Mouse (Mus musculus): ENCODE measurements at regions not wholly inside any gene's neighbourhood (a gene's known extent, or its start where the extent isn't known, plus 50 kb on each side); places are given as distances from the start of the nearest gene placed in this dataset.
"Not testable (repeated sequence)": the region's sequence is repeated elsewhere in the genome, so short reads cannot be mapped to it uniquely, and the experiment has no call there.

GRCm38 (mm10) chr2:53276435-53276834 lies 84.9 kb downstream of the Arl6ip6 start:
- no peak for DNase-seq (ENCODE audit: low spot score)
- 57% methylated on average over 1 of the region's 1 CpGs for WGBS
- no peak overlapping the region for H3K4me3 ChIP-seq
- no peak overlapping the region for H3K27ac ChIP-seq (replicated peaks)
- no peaks in the 10 kb centered on the region for H3K27me3 ChIP-seq (replicated peaks; ENCODE audit: low read depth, poor library complexity, severe bottlenecking)
- no peaks in the 10 kb centered on the region for H3K36me3 ChIP-seq (replicated peaks)
- no peaks in the 10 kb centered on the region for H3K9me3 ChIP-seq
- no peaks in the 10 kb centered on the region for H3K4me1 ChIP-seq

- no peaks in the 10 kb centered on the region for H3K36me3 ChIP-seq (replicated peaks)
- no peak overlapping the region for H3K4me3 ChIP-seq
- H3K4me1 ChIP-seq = no peaks in the 10 kb centered on the region
- DNase-seq (ENCODE audit: low spot score) = no peak
- H3K9me3 ChIP-seq = no peaks in the 10 kb centered on the region
- no peak overlapping the region for H3K27ac ChIP-seq (replicated peaks)
- no peaks in the 10 kb centered on the region for H3K27me3 ChIP-seq (replicated peaks; ENCODE audit: low read depth, poor library complexity, severe bottlenecking)
- 88% methylated on average over 2 of the region's 2 CpGs for WGBS
These were observed 110.3 kb downstream of the Arl6ip6 start for GRCm38 (mm10) chr2:53301712-53302423.

GRCm38 (mm10) chr2:53330680-53331079 lies 139.2 kb downstream of the Arl6ip6 start:
- WGBS = 37% methylated on average over 6 of the region's 6 CpGs

GRCm38 (mm10) chr2:53359026-53359425 lies 167.5 kb downstream of the Arl6ip6 start:
- no peaks in the 10 kb centered on the region for H3K9me3 ChIP-seq
- 77% methylated on average over 2 of the region's 2 CpGs for WGBS
- no peak overlapping the region for H3K4me3 ChIP-seq
- no peaks in the 10 kb centered on the region for H3K27me3 ChIP-seq (replicated peaks; ENCODE audit: low read depth, poor library complexity, severe bottlenecking)
- no peak overlapping the region for H3K27ac ChIP-seq (replicated peaks)
- H3K36me3 ChIP-seq (replicated peaks) = no peaks in the 10 kb centered on the region
- H3K4me1 ChIP-seq = no peaks in the 10 kb centered on the region
- DNase-seq (ENCODE audit: low spot score) = no peak

More at GRCm38 (mm10) chr2:53330680-53331079, 139.2 kb downstream of the Arl6ip6 start:
- Histone ChIP-seq H3K27me3 (replicated peaks; ENCODE audit: low read depth, poor library complexity, severe bottlenecking) (no peaks in the 10 kb centered on the region), H3K4me1 (no peaks in the 10 kb centered on the region), H3K36me3 (replicated peaks) (no peaks in the 10 kb centered on the region), H3K27ac (replicated peaks) (no peak overlapping the region), H3K9me3 (no peaks in the 10 kb centered on the region), H3K4me3 (no peak overlapping the region)
- peak; percentile 45 for DNase-seq (ENCODE audit: low spot score)

- Histone ChIP-seq H3K4me3 (no peak overlapping the region), H3K27ac (replicated peaks) (no peak overlapping the region), H3K4me1 (no peaks in the 10 kb centered on the region), H3K9me3 (no peaks in the 10 kb centered on the region), H3K27me3 (replicated peaks; ENCODE audit: low read depth, poor library complexity, severe bottlenecking) (no peaks in the 10 kb centered on the region), H3K36me3 (replicated peaks) (no peaks in the 10 kb centered on the region)
- WGBS = 19% methylated on average over 1 of the region's 1 CpGs
- DNase-seq (ENCODE audit: low spot score) = no peak
These were observed 190.8 kb downstream of the Arl6ip6 start for GRCm38 (mm10) chr2:53382348-53382747.

- Histone ChIP-seq H3K36me3 (replicated peaks) (no peaks in the 10 kb centered on the region), H3K4me3 (no peak overlapping the region), H3K9me3 (no peaks in the 10 kb centered on the region), H3K27me3 (replicated peaks; ENCODE audit: low read depth, poor library complexity, severe bottlenecking) (no peaks in the 10 kb centered on the region), H3K27ac (replicated peaks) (no peak overlapping the region), H3K4me1 (no peaks in the 10 kb centered on the region)
- no peak for DNase-seq (ENCODE audit: low spot score)
- WGBS = 62% methylated on average over 8 of the region's 8 CpGs
These were observed 193.1 kb downstream of the Arl6ip6 start for GRCm38 (mm10) chr2:53384545-53385176.

GRCm38 (mm10) chr2:53388652-53389051 lies 197.1 kb downstream of the Arl6ip6 start:
- no peaks in the 10 kb centered on the region for H3K27me3 ChIP-seq (replicated peaks; ENCODE audit: low read depth, poor library complexity, severe bottlenecking)
- H3K36me3 ChIP-seq (replicated peaks) = no peaks in the 10 kb centered on the region
- 93% methylated on average over 3 of the region's 3 CpGs for WGBS
- H3K9me3 ChIP-seq = no peaks in the 10 kb centered on the region
- no peak overlapping the region for H3K4me3 ChIP-seq
- no peak for DNase-seq (ENCODE audit: low spot score)
- no peaks in the 10 kb centered on the region for H3K4me1 ChIP-seq
- no peak overlapping the region for H3K27ac ChIP-seq (replicated peaks)

GRCm38 (mm10) chr2:53414471-53414870 lies 222.9 kb downstream of the Arl6ip6 start:
- no peaks in the 10 kb centered on the region for H3K9me3 ChIP-seq
- no peaks in the 10 kb centered on the region for H3K27me3 ChIP-seq (replicated peaks; ENCODE audit: low read depth, poor library complexity, severe bottlenecking)
- no peak overlapping the region for H3K4me3 ChIP-seq
- 88% methylated on average over 2 of the region's 2 CpGs for WGBS
- no peak for DNase-seq (ENCODE audit: low spot score)
- H3K4me1 ChIP-seq = no peaks in the 10 kb centered on the region
- no peak overlapping the region for H3K27ac ChIP-seq (replicated peaks)
- no peaks in the 10 kb centered on the region for H3K36me3 ChIP-seq (replicated peaks)

- H3K4me3 ChIP-seq = no peak overlapping the region
- WGBS = 82% methylated on average over 5 of the region's 5 CpGs
- H3K27me3 ChIP-seq (replicated peaks; ENCODE audit: low read depth, poor library complexity, severe bottlenecking) = no peaks in the 10 kb centered on the region
- no peak for DNase-seq (ENCODE audit: low spot score)
- no peaks in the 10 kb centered on the region for H3K36me3 ChIP-seq (replicated peaks)
- H3K9me3 ChIP-seq = no peaks in the 10 kb centered on the region
- H3K27ac ChIP-seq (replicated peaks) = no peak overlapping the region
- no peaks in the 10 kb centered on the region for H3K4me1 ChIP-seq
These were observed 245.7 kb downstream of the Arl6ip6 start for GRCm38 (mm10) chr2:53437046-53437815.

GRCm38 (mm10) chr2:53440301-53440700 lies 248.8 kb downstream of the Arl6ip6 start:
- not testable (repeated sequence) for H3K4me1 ChIP-seq; H3K4me3 ChIP-seq; H3K9me3 ChIP-seq; H3K36me3 ChIP-seq (replicated peaks); H3K27ac ChIP-seq (replicated peaks); H3K27me3 ChIP-seq (replicated peaks; ENCODE audit: low read depth, poor library complexity, severe bottlenecking)
- peak; percentile 45 for DNase-seq (ENCODE audit: low spot score)
- 55% methylated on average over 3 of the region's 3 CpGs for whole genome bisulfite sequencing

- 87% methylated on average over 3 of the region's 3 CpGs for WGBS
- Histone ChIP-seq H3K36me3 (replicated peaks) (no peaks in the 10 kb centered on the region), H3K4me3 (no peak overlapping the region), H3K9me3 (no peaks in the 10 kb centered on the region), H3K4me1 (no peaks in the 10 kb centered on the region), H3K27ac (replicated peaks) (no peak overlapping the region), H3K27me3 (replicated peaks; ENCODE audit: low read depth, poor library complexity, severe bottlenecking) (no peaks in the 10 kb centered on the region)
- no peak for DNase-seq (ENCODE audit: low spot score)
These were observed 268.7 kb downstream of the Arl6ip6 start for GRCm38 (mm10) chr2:53460265-53460664.

GRCm38 (mm10) chr2:53474455-53474854 lies 282.9 kb downstream of the Arl6ip6 start:
- Histone ChIP-seq H3K27me3 (replicated peaks; ENCODE audit: low read depth, poor library complexity, severe bottlenecking) (no peaks in the 10 kb centered on the region), H3K27ac (replicated peaks) (no peak overlapping the region), H3K4me1 (no peaks in the 10 kb centered on the region), H3K4me3 (no peak overlapping the region), H3K9me3 (no peaks in the 10 kb centered on the region), H3K36me3 (replicated peaks) (no peaks in the 10 kb centered on the region)
- WGBS = 84% methylated on average over 4 of the region's 4 CpGs
- no peak for DNase-seq (ENCODE audit: low spot score)

- not testable (repeated sequence) for H3K27ac ChIP-seq (replicated peaks); H3K4me1 ChIP-seq; H3K36me3 ChIP-seq (replicated peaks); DNase-seq (ENCODE audit: low spot score); H3K4me3 ChIP-seq; H3K9me3 ChIP-seq; H3K27me3 ChIP-seq (replicated peaks; ENCODE audit: low read depth, poor library complexity, severe bottlenecking)
- WGBS = 93% methylated on average over 4 of the region's 4 CpGs
These were observed 287.5 kb downstream of the Arl6ip6 start for GRCm38 (mm10) chr2:53479051-53479450.
